Mouse (Mus musculus) embryo, embryonic 10.5 days (tissue): ENCODE results near the gene Inpp5d.

ENCODE experiments used
- DNase-seq: peaks from one replicate; pipeline ENCODE4 v3.0.0-alpha.2; 2015; ENCODE audit warnings: low spot score

The Inpp5d gene

DNA sequence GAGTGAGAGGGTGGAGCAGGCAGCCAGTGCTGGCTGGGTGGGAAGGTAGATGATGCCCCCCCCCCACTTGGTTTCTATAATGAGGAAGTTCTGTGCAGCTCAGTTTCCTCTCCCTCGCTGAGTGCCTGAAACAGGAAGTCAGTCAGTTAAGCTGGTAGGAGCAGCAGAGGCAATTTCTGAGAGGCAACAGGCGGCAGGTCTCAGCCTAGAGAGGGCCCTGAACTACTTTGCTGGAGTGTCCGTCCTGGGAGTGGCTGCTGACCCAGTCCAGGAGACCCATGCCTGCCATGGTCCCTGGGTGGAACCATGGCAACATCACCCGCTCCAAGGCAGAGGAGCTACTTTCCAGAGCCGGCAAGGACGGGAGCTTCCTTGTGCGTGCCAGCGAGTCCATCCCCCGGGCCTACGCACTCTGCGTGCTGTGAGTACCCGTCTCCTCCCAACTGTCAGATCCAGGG, at the start of gene Inpp5d:
TSS of gene Inpp5d (plus strand) at position 102 of the 458 bp plus-strand sequence.
- no peak for DNase-seq

DNA sequence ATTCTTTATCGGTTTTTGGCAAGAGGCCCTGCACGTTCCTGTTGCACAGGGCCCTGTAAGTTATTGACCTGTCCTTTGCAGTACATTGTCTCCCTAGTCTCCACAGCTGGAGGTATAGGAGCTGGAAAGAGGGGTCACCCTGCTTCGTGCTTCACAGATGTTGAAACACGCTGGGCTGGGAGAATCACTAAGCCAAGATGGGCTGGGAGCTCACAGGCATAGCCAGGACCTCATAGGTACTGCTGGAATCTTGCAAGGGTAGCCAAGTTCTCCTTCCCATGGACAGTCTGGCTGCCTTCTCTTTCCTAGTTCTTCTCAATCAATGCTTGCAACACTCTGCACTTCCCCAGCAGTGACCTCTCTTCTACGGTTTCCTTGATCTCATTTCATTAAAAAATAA, 46.9 kb upstream of the Inpp5d start:
- no peak for DNase-seq

DNA sequence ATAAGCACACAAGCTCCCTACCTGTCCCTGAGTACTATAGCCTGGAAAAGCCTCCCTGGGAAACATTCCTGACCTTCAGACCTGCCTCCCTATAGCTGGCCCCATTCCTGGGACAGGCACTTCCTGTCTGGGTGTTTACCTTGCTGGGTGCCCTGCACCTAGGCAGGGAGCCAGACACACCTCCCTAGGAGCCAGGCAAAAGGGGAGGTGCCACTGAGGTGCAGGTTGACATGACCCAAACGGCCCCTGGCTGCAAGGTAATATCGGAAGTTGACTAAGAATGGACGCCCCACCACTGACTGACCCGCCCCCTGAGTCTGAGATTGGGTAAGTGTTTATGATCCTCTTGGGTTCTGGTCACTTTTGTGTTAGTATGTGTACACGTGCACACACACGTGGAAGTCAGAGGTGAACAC, 46.3 kb upstream of the Inpp5d start, which contains the start of gene Ngef:
TSS of gene Ngef (minus strand) at position 71 of the 416 bp plus-strand sequence.
- DNase-seq = no peak

DNA sequence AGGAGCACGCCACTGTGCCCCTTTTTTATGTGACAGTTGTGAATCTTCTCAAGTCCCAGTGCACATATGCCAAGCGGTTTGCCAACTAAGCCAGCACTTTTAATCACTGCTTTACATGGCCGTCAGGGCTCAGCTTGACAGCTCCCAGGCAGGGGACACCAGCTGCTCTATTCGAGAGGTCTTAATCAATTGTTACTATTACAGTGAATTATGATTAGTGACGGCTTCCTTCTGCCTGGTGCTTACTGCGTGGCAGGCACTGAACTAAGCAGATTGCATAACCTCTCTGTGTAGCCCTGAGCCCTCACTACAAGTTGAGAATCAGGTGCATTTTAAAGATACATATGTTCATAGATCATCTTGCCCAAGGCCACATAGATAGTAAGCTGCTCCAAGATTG, 45.8 kb upstream of the Inpp5d start:
- no peak for DNase-seq

DNA sequence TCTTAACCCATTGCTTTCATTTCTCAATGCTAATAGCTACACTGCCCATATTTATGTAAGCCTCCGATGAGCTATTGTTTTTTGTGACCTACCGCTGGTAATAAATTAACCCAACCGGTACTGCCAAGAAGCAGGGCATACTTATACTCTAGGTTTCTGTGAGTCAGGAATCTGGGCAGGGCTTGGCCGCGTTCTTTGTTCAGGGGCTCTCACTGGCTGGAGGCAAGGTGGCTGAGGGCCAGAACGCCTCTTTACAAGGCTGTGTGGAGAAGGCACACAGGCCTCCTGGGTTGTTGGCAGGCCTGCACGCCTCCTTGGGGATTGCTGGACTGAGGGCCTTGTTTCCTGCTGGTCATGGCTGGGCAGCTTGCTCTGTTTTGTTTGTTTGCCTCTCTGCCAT, 45.3 kb upstream of the Inpp5d start:
- DNase-seq = no peak

DNA sequence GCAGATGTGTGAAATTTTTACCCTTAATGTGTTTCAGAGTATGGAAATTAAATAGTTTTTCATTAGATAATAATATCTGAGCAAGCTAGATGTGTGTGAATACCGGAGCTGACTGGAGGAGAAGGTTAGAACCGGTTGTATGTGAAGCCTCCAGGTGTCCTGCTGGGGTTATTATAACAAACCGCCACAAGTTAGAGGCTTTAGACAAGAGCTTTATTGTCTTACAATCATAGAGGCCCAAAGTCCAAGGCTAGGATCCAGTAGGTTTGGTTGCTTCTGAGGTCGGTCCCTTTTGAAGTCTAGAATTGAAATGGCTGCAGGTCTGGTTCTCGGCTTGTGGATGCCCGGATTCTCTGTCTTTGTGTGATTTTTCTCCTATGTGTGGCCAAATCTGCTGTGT, 41.1 kb upstream of the Inpp5d start:
- DNase-seq = no peak

DNA sequence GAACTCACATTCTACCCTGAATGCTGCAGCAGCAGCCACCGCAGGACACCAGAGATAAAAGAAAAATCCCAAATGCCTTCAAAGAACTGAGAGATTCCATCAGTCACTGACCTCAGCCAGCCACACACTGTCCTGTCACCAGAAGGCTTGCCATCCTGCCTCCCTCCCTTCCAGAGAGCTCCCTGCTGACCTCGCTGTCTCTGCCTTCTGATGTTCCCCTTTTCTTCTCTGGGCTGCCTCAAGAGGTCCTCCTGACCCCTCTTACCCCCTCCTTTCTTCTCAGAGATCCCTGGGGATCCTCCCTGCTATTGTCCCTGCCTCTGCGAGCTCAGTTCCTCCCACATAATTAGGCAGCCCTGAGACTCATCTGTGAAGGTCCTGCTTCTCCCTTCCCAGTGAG, 39.3 kb upstream of the Inpp5d start:
- peak; percentile 59 for DNase-seq

DNA sequence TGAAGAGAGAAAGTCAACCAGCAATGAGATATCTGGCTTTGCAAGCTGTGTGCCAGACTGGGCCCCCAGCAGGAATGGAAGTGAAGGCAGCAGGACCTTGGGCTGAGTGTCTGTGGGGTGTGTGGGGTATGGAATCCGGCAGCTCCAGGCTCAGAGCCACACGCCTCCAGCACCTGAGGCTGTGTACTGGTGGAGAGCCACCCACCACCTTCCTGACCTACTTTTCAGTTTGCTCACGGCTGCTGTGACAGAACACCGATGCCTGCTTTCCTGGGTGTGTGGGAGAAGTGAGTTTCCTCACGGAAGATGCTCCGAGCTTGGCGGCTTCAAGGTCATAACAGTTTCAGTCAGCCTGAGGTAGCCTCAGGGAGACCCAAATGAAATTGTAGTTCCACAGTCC, 30.9 kb upstream of the Inpp5d start:
- DNase-seq = no peak

DNA sequence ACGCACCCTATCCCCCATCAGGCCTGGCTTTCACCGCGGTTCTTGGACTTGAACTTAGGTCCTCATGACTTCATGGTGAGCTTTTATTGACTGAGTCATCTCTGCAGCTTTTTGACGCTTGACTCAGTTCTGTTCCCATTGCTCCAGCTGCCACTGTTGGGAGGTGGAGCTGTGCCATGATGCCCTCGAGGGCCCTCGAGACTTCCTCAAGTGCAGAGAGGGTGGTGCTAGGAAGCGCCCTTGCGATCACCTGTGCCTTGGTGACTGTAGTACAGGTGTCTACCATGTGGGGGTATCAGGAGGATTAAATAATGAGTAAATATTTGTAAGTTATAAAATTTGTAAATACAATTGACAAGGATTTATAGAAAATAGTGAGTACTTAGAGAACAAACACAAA, 30.1 kb upstream of the Inpp5d start:
- no peak for DNase-seq

DNA sequence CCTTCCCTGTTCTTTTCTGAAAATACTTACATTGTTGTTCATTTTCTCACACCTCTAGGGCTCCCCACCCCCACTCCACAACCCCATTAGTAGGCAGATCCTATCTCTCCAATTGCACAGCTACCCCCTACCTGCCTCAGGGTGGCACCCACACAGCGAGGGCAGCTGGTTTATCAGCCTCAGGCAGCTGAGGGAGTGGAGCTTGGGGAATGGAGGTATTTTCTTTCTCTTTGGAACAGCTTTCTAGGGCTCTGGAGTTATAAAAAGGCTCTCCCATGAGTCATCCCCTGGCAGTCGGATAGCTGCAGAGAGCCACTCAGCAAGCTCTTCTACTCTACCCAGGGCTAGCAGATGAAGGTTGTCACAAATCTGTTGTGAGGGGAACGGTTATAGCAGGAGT, 25.9 kb upstream of the Inpp5d start:
- DNase-seq = no peak

DNA sequence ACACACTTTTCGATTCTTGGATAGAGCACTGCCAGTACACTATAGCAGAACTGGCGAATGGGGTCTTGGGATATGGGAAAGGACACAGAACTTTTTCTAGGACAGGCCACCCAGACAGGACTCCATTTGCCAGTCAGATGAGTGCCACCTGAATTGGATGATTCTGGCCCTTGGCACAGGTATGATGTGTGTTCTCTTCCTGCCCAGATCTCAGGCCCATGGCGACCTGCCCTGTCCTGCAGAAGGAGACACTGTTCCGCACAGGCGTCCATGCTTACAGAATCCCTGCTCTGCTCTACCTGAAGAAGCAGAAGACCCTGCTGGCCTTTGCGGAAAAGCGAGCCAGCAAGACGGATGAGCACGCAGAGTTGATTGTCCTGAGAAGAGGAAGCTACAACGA, 25.4 kb upstream of the Inpp5d start:
- DNase-seq = no peak

DNA sequence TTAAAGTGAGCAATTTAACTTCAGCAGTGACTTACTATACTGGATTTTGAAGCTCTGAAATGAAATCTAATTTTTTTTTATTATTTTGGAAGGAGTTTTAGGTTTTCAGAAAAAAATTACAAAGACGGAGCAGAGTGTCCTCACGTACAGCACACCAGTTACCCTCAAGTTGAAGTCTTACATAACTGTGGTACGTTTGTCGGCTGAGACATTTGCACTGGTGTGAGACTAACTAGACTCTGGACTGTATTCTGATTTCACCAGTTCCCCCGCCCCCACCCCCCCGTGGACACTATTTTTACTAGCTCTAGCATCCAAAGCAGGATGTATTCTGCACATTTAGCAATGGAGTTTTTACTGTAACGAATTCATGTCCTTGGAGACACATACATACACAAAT, 19.6 kb upstream of the Inpp5d start:
- no peak for DNase-seq

DNA sequence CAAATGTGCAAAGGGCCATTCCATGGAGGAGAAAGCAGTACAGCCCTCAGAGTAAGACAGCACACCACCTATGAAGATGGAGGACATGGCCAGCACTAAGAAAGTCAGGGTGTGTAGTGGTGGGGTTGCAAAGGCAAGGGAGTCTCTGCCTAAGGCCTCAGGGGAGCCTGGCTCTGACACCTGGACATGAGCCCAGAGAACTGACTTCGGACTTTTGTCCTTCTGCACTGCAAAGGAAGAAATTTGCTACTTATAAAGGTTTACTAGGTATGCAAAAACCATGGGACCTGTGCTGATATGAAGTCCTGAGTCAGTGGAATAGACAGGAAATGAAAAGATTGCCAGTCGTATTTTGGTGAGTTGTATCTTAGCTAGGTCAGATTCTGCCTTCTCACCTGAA, 18.3 kb upstream of the Inpp5d start:
- DNase-seq = no peak

DNA sequence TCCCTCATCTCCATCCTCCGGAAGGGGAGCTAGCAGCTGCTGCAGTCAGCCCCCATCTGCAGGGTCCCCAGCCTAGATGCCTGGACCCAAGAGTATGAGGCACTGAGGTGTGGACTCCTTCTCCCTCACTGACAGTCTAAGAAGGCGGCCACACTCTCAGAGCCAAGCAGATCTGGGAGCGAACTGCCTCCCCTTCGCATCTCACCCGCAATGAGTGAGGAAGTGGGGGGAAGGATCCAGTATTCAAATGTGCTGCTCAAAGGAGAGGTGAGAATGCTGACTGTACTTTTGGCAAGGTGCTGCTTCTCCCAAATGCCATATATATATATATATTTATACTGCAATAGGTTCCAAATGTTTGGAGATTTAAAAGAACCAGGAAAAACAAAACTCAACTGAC, 16.7 kb upstream of the Inpp5d start:
- DNase-seq = no peak

DNA sequence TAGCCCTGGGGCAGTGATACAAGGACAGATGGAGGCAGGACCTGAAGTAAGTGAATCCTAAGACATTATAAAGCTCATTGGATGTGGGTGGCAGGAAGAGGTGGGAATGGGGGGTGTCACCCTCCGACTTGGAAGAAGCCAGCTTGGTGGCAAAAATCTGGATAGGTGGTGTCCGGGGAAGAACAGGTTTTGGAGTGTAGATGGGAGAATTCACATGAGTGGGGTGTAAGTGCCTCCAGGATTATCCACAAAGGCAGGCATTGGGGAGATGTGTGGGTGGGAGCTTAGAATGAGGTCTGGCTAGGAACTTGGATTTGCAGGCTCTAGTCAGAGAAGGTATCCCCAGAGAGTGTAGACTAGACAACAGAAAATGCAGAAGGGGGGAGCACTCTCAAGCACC, 14.8 kb upstream of the Inpp5d start:
- DNase-seq = no peak

DNA sequence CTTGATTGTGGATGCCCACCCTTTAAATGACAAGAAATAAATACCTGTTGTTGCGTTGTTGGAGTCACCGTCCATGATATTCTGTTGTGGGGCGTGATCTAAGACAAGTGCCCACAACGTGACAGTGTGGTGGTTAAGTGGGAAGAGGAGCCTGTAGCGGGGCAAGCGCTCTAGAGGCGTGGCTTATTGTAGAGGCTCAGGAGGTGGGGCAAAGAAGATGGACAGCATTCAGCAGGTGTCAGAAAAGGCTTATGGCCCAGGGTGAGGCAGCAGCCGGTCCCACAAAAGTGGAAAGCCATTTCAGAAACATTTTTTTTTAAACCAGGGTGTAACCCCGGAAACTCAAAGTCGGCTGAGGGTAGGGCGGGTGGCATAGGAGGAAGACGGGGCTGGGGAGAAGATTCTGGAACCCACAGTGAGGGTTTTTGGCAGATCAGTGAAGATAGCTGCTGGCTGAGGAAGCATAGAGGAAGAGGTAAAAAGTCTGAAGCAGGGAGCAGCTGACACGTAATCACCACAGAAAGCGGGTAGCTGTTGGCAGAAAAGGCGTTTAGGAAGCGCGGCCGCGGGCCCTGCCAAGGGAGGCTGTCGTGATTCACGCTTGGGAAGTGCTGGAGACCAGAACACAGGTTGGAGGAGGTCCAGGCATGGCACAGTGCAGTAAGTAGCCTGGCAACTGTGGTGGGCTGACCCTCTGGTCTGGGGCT, 12.6 kb upstream of the Inpp5d start:
- DNase-seq = no peak

DNA sequence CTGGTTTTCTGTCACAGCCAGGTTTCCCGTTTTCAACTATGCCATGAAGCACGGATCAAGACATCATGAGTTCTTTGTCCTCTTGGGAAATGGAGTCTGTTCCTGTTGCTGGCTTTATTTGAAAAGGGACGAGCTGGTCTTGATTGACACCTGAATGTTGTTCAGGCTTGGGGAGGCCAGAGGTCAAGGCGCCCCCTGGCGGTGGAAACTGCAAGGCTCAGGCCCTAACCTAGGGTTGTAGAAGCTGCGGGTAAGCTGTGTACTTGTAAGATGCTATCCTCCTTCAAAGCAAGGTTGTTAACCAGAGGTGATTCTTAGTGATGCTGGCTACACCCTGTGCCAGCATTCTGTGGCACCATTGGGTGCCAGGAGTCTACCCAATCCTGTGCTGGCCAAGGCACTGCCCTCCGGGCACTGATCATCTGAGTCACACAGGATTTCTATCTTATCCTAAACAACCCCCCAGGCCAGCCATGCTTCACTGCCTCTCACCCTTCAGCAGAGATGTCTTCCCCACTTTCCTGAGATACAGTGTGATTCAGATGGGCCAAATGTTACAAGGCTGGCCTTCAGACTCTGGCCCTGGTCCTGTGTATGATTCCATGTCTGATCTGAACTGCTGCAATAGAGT, 11.6 kb upstream of the Inpp5d start:
- peak; percentile 72 for DNase-seq

DNA sequence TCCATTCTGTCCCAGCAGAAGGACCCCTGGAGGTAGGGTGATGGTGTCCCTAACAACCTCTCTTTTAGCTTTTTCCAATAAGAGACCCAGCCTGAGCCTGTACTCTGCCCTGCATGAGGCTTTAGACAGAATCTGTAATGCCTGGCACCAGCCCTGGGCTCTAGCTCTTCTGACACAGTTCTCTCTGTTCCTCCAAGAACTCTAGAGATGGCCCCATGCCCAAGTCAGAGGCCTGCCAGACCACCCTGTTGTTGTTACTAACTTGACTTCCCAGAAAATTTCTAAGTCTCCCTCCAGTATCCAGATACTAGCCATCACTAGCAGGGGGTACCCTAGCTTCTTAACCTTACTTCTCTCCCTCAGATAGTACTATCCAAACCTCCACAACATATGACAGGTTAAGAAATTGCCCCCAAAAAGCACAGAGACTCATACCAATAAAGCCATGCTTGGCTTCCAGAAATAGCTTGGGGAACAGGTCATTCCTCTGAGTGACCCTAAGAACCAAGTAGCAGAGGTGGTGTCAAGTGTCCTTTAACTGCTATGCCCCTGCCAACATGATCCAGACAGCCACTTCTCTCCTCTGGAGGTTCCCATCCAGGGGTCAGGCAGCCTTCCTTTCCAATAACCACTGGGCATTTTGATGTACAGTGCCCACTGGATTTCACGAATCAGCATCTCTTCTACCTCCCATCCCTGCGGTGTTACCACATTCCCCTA, 5.4 kb upstream of the Inpp5d start:
- DNase-seq = no peak

DNA sequence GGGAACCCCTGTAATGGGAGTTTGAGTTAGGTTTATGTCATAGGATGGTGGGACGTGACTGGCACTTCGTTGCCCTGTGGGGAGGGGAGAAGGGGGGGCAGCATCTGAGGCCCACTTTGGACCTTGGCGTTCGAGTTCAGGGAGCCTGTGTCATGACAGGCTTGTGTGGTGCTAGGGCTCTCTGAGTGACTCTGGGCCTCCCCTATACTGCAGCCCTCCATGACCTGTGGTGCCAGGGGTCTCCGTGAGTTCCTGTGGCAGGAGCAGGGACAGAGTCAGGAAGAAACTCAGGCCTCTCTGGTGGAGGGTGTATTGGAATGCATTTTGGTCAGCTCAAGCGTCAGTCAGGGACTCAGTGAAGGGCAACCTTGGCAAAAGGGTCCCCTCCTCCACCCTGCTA, 581 bp downstream of the Inpp5d start:
- no peak for DNase-seq

DNA sequence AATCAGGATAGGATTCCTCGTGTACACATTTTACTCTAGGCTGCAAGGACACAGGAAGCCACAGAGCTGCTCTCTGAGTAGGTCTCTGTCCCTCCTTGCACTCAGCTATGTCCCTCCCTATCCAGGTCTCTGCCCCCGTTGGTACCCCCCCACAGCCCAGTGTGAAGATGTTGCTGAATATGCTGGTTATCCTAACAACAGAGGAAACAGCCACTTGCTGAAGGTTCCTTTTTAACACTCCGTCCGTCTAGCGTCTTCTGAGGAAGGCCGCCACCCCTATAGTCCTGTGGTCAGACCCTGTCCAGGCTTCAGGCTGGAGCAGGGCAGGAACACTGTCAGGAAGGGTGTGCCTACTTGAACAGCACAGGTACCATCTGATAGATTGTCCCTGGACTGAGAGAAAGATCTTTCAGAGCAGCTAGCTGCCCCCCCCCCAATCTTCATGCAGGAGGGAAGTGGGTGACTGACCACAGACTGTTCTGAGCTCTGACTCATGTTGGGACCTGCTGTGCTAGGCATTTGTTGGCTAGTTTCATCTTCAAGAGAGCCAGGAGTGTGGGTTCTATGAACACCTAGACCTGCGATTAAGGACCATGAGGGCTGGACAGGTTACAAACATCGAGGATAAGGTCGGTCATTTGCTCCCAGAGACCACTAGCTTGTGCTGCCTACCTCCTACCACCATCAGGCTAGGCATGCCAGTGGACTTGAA, 1.2 kb downstream of the Inpp5d start:
- no peak for DNase-seq

DNA sequence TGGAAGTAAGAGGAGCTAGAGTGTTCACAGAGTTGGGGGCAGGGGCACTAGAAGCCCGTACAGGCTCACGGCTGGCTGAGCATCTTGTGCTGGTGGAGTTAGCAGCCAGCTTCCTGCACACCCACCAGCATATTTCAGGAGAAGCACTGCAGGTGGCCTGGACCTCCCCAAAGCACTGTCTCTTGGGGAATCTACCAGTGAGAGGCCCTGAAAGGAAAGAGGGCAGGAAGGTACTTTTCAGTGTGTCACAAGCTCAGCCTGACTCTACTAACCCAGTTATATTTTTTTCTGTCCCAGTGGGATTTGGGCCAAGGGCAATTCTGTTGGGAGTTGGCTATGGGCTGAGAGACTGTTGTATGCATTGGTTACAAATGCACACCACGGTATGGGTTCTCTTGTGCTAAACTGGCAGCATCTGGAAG, 1.8 kb downstream of the Inpp5d start:
- DNase-seq = no peak

DNA sequence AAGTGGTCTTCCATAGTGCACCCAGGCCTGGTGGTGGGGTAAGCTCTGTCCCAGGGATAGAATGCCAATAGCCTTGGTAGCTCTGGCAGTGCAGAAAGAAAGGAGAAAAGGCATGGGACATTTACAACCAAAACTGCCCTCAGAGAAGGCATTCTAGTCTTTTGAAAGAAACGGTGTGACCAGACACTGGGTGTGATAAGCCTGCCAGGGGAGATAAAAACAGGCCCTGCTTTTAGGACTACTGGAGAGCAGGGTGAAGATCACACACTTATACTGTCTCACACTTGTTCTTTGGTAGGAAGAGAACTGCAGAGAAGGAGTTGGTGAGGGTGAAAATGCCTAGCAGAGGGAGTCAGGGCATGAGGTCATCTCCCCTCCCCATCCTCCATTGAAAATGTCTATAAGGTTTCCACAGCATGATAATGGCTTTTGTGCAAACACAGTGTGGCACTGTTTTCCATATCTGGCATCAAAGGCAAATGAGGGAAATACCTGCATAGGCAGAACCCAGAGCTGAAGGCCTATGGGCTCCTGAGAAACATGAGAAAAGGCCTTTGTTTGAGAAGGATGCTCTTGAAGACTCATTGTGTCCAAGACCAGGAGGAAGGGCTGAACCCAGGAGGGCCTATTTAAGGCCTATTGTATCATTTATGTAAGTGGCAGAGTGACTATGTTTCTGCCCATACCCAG, 4.0 kb downstream of the Inpp5d start:
- no peak for DNase-seq
